ENCODE assay signal across 8 mouse cellular contexts in genomic region chr13:55099726-55100478, GRCm38 (mm10). TPM values are rescaled to one million over a fixed set of nuclear protein-coding genes. Genes with fewer than 3 reads are reported as not detected.
DNase-seq lines count a peak whose midpoint lies in the region; ATAC-seq and TF ChIP-seq lines count a peak whose summit lies in the region.

TSS of gene Uimc1 (minus strand) at chr13:55100300.

- no peak for TF ChIP-seq CTCF in E14TG2a.4 (conservative IDR thresholded peaks at IDR 0.05; ENCODE audit: low read length)
- TF ChIP-seq CTCF in kidney, postnatal 0 days (IDR thresholded peaks at IDR 0.05; ENCODE audit: low read depth), result peak; percentile 55
- peak; percentile 65 for TF ChIP-seq CTCF in stomach, postnatal 0 days (IDR thresholded peaks at IDR 0.05; ENCODE audit: low read depth)

- peak; percentile 92 for DNase-seq in kidney, postnatal 0 days (ENCODE audit: low spot score)
- peak; percentile 91 for DNase-seq in stomach, postnatal 0 days (ENCODE audit: low spot score)

- peak within 1 kb of the TSS; percentile 89 for H3K4me3 ChIP-seq in E14TG2a.4 (replicated peaks; ENCODE audit: low read length)
- H3K4me3 ChIP-seq in brown adipose tissue, adult 24 weeks (ENCODE audit: insufficient read depth, low read depth, low read length), result peak within 1 kb of the TSS; percentile 95
- peak within 1 kb of the TSS; percentile 78 for H3K4me3 ChIP-seq in heart, embryonic 13.5 days
- peak within 1 kb of the TSS; percentile 75 for H3K4me3 ChIP-seq in kidney, postnatal 0 days (replicated peaks; ENCODE audit: low read depth, low read length)
- H3K4me3 ChIP-seq in liver, embryonic 16.5 days (ENCODE audit: low read depth, low read length), result peak within 1 kb of the TSS; percentile 95
- peak within 1 kb of the TSS; percentile 87 for H3K4me3 ChIP-seq in neural tube, embryonic 12.5 days
- H3K4me3 ChIP-seq in stomach, postnatal 0 days (ENCODE audit: low read depth, low read length), result peak within 1 kb of the TSS; percentile 85

- peak within 1 kb of the TSS; percentile 32 for H3K27ac ChIP-seq in brown adipose tissue, adult 24 weeks (replicated peaks; ENCODE audit: low read depth, low read length)
- peak within 1 kb of the TSS; percentile 91 for H3K27ac ChIP-seq in heart, embryonic 13.5 days (replicated peaks)
- H3K27ac ChIP-seq in kidney, postnatal 0 days, result peak within 1 kb of the TSS; percentile 90
- peak within 1 kb of the TSS; percentile 90 for H3K27ac ChIP-seq in liver, embryonic 16.5 days (ENCODE audit: low read length)
- peak within 1 kb of the TSS; percentile 85 for H3K27ac ChIP-seq in neural tube, embryonic 12.5 days
- peak within 1 kb of the TSS; percentile 93 for H3K27ac ChIP-seq in stomach, postnatal 0 days (replicated peaks)

- H3K27me3 ChIP-seq in E14TG2a.4 (ENCODE audit: insufficient read depth, low read length), result no peaks in the 10 kb centered on the region
- no peaks in the 10 kb centered on the region for H3K27me3 ChIP-seq in heart, embryonic 13.5 days (replicated peaks)
- no peaks in the 10 kb centered on the region for H3K27me3 ChIP-seq in kidney, postnatal 0 days (ENCODE audit: insufficient read depth, low read length)
- no peaks in the 10 kb centered on the region for H3K27me3 ChIP-seq in liver, embryonic 16.5 days (ENCODE audit: control insufficient read depth, insufficient read depth, low read depth, low read length)
- H3K27me3 ChIP-seq in neural tube, embryonic 12.5 days (replicated peaks), result no peaks in the 10 kb centered on the region
- no peaks in the 10 kb centered on the region for H3K27me3 ChIP-seq in stomach, postnatal 0 days (ENCODE audit: control insufficient read depth, insufficient read depth, low read length)

- H3K9me3 ChIP-seq in E14TG2a.4 (ENCODE audit: low read length), result peaks cover 7% of the 10 kb centered on the region
- H3K9me3 ChIP-seq in heart, embryonic 13.5 days, result no peaks in the 10 kb centered on the region
- no peaks in the 10 kb centered on the region for H3K9me3 ChIP-seq in kidney, postnatal 0 days (replicated peaks; ENCODE audit: low read length)
- no peaks in the 10 kb centered on the region for H3K9me3 ChIP-seq in liver, embryonic 16.5 days (replicated peaks; ENCODE audit: control insufficient read depth, low read length)
- no peaks in the 10 kb centered on the region for H3K9me3 ChIP-seq in neural tube, embryonic 12.5 days
- H3K9me3 ChIP-seq in stomach, postnatal 0 days (ENCODE audit: control insufficient read depth, low read length), result no peaks in the 10 kb centered on the region

- ATAC-seq in erythroid progenitor cell, adult 5-6 weeks (replicated peaks; ENCODE audit: low FRiP score, poor library complexity, severe bottlenecking), result peak; percentile 79
- peak; percentile 84 for ATAC-seq in heart, embryonic 13.5 days (ENCODE audit: extremely low read depth, insufficient number of reproducible peaks, low FRiP score, low TSS enrichment)
- ATAC-seq in kidney, postnatal 0 days (replicated peaks; ENCODE audit: low FRiP score, low read depth), result peak; percentile 86
- peak; percentile 84 for ATAC-seq in liver, embryonic 16.5 days (ENCODE audit: low read depth)
- peak; percentile 86 for ATAC-seq in neural tube, embryonic 12.5 days (ENCODE audit: low FRiP score, low read depth)
- ATAC-seq in stomach, postnatal 0 days (ENCODE audit: low FRiP score, low TSS enrichment), result peak; percentile 92

- WGBS in heart, embryonic 13.5 days, result under 1% methylated on average over 69 of the region's 81 CpGs
- under 1% methylated on average over 73 of the region's 81 CpGs for WGBS in kidney, postnatal 0 days
- WGBS in liver, embryonic 16.5 days (ENCODE audit: insufficient replicate concordance), result under 1% methylated on average over 81 of the region's 81 CpGs
- 1% methylated on average over 66 of the region's 81 CpGs for WGBS in neural tube, embryonic 12.5 days
- under 1% methylated on average over 45 of the region's 81 CpGs for WGBS in stomach, postnatal 0 days

- H3K9ac ChIP-seq in heart, embryonic 13.5 days, result peak within 1 kb of the TSS; percentile 91
- peak within 1 kb of the TSS; percentile 92 for H3K9ac ChIP-seq in kidney, postnatal 0 days (ENCODE audit: low read depth, low read length)
- peak within 1 kb of the TSS; percentile 96 for H3K9ac ChIP-seq in liver, embryonic 16.5 days (ENCODE audit: low read depth, low read length)
- H3K9ac ChIP-seq in neural tube, embryonic 12.5 days, result peak within 1 kb of the TSS; percentile 86
- H3K9ac ChIP-seq in stomach, postnatal 0 days (ENCODE audit: low read length), result peak within 1 kb of the TSS; percentile 90

- TF ChIP-seq EP300 in stomach, postnatal 0 days (optimal IDR thresholded peaks at IDR 0.05), result no peak

- peaks cover 15% of the 10 kb centered on the region for H3K4me1 ChIP-seq in E14TG2a.4 (replicated peaks; ENCODE audit: low read depth, low read length)
- H3K4me1 ChIP-seq in brown adipose tissue, adult 24 weeks (ENCODE audit: control insufficient read depth, insufficient read depth, insufficient read length, low read length), result no peaks in the 10 kb centered on the region
- H3K4me1 ChIP-seq in heart, embryonic 13.5 days, result peaks cover 7% of the 10 kb centered on the region
- H3K4me1 ChIP-seq in kidney, postnatal 0 days (replicated peaks; ENCODE audit: insufficient read depth, low read length), result no peaks in the 10 kb centered on the region
- peaks cover 13% of the 10 kb centered on the region for H3K4me1 ChIP-seq in liver, embryonic 16.5 days (ENCODE audit: control insufficient read depth, low read depth, low read length)
- peaks cover 9% of the 10 kb centered on the region; the same call in 1 of the 2 replicates for H3K4me1 ChIP-seq in neural tube, embryonic 12.5 days
- H3K4me1 ChIP-seq in stomach, postnatal 0 days (replicated peaks; ENCODE audit: control insufficient read depth, insufficient read depth), result no peaks in the 10 kb centered on the region; the same call in 1 of the 2 replicates

- H3K36me3 ChIP-seq in E14TG2a.4 (ENCODE audit: insufficient read depth, low read length), result no peaks in the 10 kb centered on the region
- no peaks in the 10 kb centered on the region for H3K36me3 ChIP-seq in heart, embryonic 13.5 days
- H3K36me3 ChIP-seq in kidney, postnatal 0 days (ENCODE audit: insufficient read depth, low read length), result no peaks in the 10 kb centered on the region
- no peaks in the 10 kb centered on the region for H3K36me3 ChIP-seq in liver, embryonic 16.5 days (ENCODE audit: control insufficient read depth, insufficient read depth)
- H3K36me3 ChIP-seq in neural tube, embryonic 12.5 days, result no peaks in the 10 kb centered on the region
- no peaks in the 10 kb centered on the region for H3K36me3 ChIP-seq in stomach, postnatal 0 days (ENCODE audit: control insufficient read depth, insufficient read depth, low read length)

- H3K4me2 ChIP-seq in heart, embryonic 13.5 days, result peak within 1 kb of the TSS; percentile 86
- H3K4me2 ChIP-seq in kidney, postnatal 0 days (ENCODE audit: low read length), result peak within 1 kb of the TSS; percentile 56
- peak within 1 kb of the TSS; percentile 79 for H3K4me2 ChIP-seq in liver, embryonic 16.5 days (ENCODE audit: low read depth, low read length)
- peak within 1 kb of the TSS; percentile 63 for H3K4me2 ChIP-seq in neural tube, embryonic 12.5 days (replicated peaks)
- H3K4me2 ChIP-seq in stomach, postnatal 0 days (replicated peaks; ENCODE audit: low read depth), result peak within 1 kb of the TSS; percentile 70

RNA-seq across cellular contexts. Expression of gene Uimc1, which starts in this region (rescaled TPM):
- 16.8 and 21.5 TPM in 2 replicates for polyA plus RNA-seq in brown adipose tissue, adult 24 weeks (2012; ENCODE audit: insufficient read depth, insufficient read length, missing spikeins)
- total RNA-seq in erythroid progenitor cell, adult 5-6 weeks (2015; ENCODE audit: low replicate concordance), result 50.1 and 87.2 TPM in 2 replicates
- 92.4 and 105 TPM in 2 replicates for total RNA-seq in erythroid progenitor cell, adult 5-6 weeks (2017; ENCODE audit: low replicate concordance)
- 15.1 and 16.1 TPM in 2 replicates for polyA plus RNA-seq in heart, embryonic 13.5 days (2015; fragmentation: Nextera tagmentation; extraction: Ambion mirVana)
- polyA plus RNA-seq in kidney, postnatal 0 days (2015; fragmentation: Nextera tagmentation; extraction: Ambion mirVana), result 24.6 and 27.9 TPM in 2 replicates
- polyA plus RNA-seq in liver, embryonic 16.5 days (2015; fragmentation: Nextera tagmentation; extraction: Ambion mirVana), result 13.9 and 14.3 TPM in 2 replicates
- polyA plus RNA-seq in neural tube, embryonic 12.5 days (2016; fragmentation: Nextera tagmentation; extraction: Ambion mirVana), result 22.4 and 22.6 TPM in 2 replicates
- polyA plus RNA-seq in stomach, postnatal 0 days (2015; fragmentation: Nextera tagmentation; extraction: Ambion mirVana), result 16.7 and 17.0 TPM in 2 replicates

Comparison
In these comparisons a context has a peak if more than half of its experiments do, and no peak if none do; other contexts are left out.
1. Peak in every context shown above with its lines: DNase-seq, ATAC-seq, H3K4me3 ChIP-seq and H3K27ac ChIP-seq.
2. H3K27ac ChIP-seq: peak in every context shown above with its lines; median percentile 93 in stomach, postnatal 0 days; 91 in heart, embryonic 13.5 days; 90 in kidney, postnatal 0 days; 90 in liver, embryonic 16.5 days; 85 in neural tube, embryonic 12.5 days; 32 in brown adipose tissue, adult 24 weeks.